Mouse (Mus musculus): Measurements from ENCODE around the gene Esyt1. TPM values are rescaled to one million over a fixed set of nuclear protein-coding genes. Genes with fewer than 3 reads are reported as not detected.
"Not testable (repeated sequence)": the region's sequence is repeated elsewhere in the genome, so short reads cannot be mapped to it uniquely, and the experiment has no call there.

Gene Esyt1
- polyA plus RNA-seq, 1 experiment from 2014 or later = 14.2 TPM

DNA sequence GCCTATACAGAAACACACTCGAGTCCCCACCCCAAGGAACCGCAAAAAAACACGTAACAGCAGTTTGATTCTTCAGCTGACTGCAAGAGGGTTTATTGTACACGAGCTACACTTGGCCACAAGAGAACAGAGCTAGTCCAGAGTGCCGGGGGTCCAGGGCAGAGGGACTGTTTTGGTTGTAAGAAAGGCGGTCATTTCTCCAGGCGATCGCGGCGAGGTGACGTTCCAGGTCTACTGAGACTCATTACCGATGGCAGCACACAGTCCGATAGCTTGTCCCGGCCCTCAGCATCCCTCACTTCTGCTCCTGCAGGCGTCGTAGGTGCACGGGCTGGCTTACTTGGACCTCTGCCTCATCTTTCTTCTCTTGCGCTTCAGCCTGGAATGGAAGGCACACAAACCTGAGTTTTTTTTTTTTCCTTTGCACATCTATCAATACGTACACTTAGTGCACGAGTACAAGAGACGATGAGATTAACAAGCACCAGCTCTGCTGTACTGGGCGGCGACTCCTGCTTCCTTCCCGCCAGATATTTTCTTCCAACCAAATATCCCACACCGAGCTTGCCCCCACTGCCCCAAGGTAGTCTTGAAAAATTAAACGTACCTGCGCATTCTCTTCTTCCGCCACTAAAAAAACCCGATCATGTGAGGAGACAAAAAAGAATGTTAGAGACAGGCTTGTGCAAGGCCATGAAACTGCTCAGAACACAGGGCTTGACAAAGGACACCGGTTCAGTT is 22.6 kb upstream of the Esyt1 start:
- 0% methylated on average over 26 of the region's 30 CpGs for WGBS
- H3K27me3 ChIP-seq; H3K9me3 ChIP-seq; ATAC-seq (ENCODE audit: low FRiP score, low read depth): not testable (repeated sequence)
- H3K9ac ChIP-seq = peak overlapping the region; percentile 65
- peak overlapping the region; percentile 97 for H3K27ac ChIP-seq (replicated peaks)
- H3K4me1 ChIP-seq (replicated peaks) = peaks cover 17% of the 10 kb centered on the region
- H3K4me3 ChIP-seq = peak overlapping the region; percentile 64
- H3K4me2 ChIP-seq = peak overlapping the region; percentile 89
- peaks cover 23% of the 10 kb centered on the region for H3K36me3 ChIP-seq

DNA sequence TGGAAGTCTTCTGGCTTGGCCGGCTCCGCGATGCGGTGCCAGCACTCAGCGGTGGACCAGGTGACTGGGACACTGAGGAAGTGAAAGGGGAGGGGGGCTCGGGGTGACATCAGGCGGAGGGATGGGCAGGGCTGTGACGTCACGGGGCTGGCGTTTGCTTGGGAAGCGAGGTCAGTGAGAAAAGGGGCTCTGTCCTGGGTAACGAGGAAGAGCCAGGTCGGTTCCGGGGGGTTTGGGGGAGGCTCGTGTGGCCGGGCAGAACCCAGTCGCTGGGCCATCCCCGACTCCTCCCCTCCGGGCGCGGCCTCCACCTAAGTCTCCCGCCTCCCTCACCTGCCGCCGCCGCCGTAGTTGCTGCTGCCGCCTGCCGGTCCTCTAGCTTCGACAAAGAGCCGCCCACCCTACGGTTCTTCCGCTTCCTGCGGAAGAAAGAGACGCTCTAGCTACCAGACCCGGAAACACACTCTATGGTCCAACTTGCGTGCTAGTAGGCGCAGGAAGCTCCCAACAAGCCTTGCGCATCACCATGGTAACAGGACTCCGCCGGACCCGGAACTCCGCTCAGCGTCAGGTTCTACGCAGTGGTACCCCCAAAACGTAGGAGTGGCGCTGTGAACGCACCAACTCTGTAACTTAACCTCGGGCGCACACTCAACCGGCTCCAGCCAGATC is 21.8 kb upstream of the Esyt1 start, which contains the start of gene Zc3h10:
Zc3h10 (minus strand) TSS at position 414 of the 672 bp plus-strand sequence.
- peak within 1 kb of the TSS; percentile 97 for H3K27ac ChIP-seq (replicated peaks)
- ATAC-seq (ENCODE audit: low FRiP score, low read depth) = peak; percentile 88

DNA sequence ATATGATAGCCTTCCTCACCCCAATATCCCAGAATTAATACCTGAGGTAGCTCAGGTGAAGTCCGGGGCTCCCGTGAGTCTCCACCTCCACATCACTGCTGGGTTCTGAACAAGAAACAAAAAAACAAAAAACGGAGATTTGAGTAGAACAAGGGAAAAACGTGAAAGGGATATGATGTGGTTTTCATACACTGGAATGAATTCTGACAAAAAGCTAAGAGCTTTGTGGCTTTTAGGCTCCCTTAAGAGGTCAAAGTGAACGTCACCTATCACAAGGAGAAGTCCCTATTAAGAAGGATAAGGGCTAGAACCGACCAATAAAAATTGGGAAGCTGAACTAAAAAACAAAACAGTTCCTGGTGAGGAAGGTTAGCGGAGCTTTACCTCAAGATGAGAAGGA is 21.1 kb upstream of the Esyt1 start:
- ATAC-seq (ENCODE audit: low FRiP score, low read depth) = no peak
- Histone ChIP-seq H3K27ac (replicated peaks) (peak overlapping the region; percentile 97), H3K9me3 (no peaks in the 10 kb centered on the region), H3K4me3 (peak overlapping the region; percentile 64), H3K36me3 (peaks cover 35% of the 10 kb centered on the region), H3K27me3 (no peaks in the 10 kb centered on the region), H3K4me1 (replicated peaks) (peaks cover 17% of the 10 kb centered on the region), H3K9ac (peak overlapping the region; percentile 61), H3K4me2 (peak overlapping the region; percentile 89)
- 21% methylated on average over 7 of the region's 7 CpGs for WGBS

More for the DNA sequence above, 21.8 kb upstream of the Esyt1 start, which contains the start of gene Zc3h10:
- peak within 1 kb of the TSS; percentile 64 for H3K4me3 ChIP-seq
- WGBS = under 1% methylated on average over 49 of the region's 50 CpGs
- H3K9ac ChIP-seq = peak within 1 kb of the TSS; percentile 65
- H3K36me3 ChIP-seq = peaks cover 29% of the 10 kb centered on the region
- peak within 1 kb of the TSS; percentile 89 for H3K4me2 ChIP-seq
- H3K4me1 ChIP-seq (replicated peaks) = peaks cover 17% of the 10 kb centered on the region
- H3K9me3 ChIP-seq = no peaks in the 10 kb centered on the region
- H3K27me3 ChIP-seq = no peaks in the 10 kb centered on the region

DNA sequence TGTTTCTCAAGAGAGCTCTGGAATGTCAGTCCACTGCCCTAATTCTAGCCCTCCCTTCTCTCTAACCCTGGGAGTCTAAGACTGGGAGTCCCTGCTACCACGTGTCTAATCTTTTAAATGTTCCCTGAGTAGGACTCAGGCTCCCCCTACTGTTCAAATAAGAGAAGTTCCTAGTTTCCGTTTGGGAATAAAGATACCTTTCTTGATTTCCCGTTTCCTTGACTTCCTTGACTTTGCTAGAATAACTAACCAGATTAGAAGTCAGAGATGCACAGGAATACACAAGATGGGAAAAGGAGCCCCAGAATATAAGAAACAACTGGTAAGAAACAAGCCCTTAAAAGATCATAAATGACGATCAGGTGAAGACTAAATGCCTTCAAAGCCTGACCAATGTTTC is 20.7 kb upstream of the Esyt1 start:
- Histone ChIP-seq H3K27ac (replicated peaks) (peak overlapping the region; percentile 97), H3K4me2 (peak overlapping the region; percentile 89), H3K4me1 (replicated peaks) (peaks cover 17% of the 10 kb centered on the region), H3K9me3 (no peaks in the 10 kb centered on the region), H3K36me3 (peaks cover 35% of the 10 kb centered on the region), H3K27me3 (no peaks in the 10 kb centered on the region), H3K9ac (peak overlapping the region; percentile 61), H3K4me3 (peak overlapping the region; percentile 64)
- 12% methylated on average over 4 of the region's 4 CpGs for WGBS
- no peak for ATAC-seq (ENCODE audit: low FRiP score, low read depth)

DNA sequence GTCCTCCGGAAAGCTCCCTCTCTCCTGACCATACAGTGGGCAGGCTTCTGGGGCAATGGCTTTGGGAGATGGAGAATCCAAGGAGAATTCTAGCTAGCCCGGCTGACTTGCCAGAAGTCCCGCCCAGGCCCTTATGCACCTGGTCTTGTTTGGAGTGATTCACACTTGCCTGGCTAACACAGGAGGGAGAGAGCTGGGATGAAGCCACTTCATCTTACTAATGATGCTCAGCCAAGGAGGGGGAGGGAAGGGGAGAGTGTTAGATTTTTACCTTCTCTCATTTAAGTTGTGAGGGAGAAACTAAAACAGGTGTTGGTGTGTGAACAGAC is 19.9 kb upstream of the Esyt1 start:
- H3K4me1 ChIP-seq (replicated peaks) = peaks cover 17% of the 10 kb centered on the region
- 87% methylated on average over 3 of the region's 3 CpGs for WGBS
- no peaks in the 10 kb centered on the region for H3K27me3 ChIP-seq
- H3K9me3 ChIP-seq = no peaks in the 10 kb centered on the region
- H3K4me2 ChIP-seq = no peak overlapping the region
- no peak for ATAC-seq (ENCODE audit: low FRiP score, low read depth)
- no peak overlapping the region for H3K4me3 ChIP-seq
- no peak overlapping the region for H3K9ac ChIP-seq
- H3K36me3 ChIP-seq = peaks cover 39% of the 10 kb centered on the region
- H3K27ac ChIP-seq (replicated peaks) = no peak overlapping the region

DNA sequence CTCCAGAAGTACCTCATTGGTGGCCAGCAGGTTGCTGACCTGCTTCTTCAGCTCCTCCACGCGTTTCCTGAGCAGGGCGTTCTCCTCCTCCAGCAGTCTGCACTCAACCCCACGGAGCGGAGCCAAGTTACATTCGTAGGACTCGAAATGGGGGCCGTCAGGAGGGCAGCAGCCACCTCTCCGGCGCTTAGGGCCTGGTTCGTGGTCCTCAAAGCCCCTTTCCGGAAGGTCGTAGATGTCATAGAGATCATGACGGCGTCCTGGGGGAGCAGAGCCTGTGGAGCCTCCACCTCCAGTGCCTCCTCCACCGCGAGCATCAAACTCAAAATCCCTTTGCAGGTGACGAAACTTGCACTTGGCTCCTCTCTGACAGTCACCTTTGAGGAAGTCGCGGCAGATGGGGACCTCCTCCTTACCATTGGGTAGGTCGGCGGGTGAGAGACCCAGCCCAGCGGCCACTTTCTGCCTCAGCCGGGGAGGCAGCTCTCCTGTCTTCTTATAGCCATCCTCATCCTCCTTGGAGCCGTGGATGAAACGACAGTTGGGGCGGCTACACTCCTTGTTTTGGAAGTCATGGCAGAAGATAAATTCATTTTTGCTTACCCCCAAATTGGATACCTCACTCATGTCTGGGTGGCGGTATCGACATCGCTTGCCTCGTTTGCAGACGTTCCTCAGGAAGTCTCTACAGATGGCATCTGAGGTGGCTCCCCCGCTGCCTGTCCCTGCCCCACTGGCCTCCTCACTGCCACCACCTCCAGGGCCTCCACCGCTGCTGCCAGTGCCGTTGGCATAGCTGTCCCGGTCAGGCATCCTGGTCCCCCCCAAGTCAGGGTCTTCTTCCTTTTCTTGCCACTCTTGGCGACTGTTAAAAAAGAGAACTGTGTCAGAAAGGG is 19.3 kb upstream of the Esyt1 start:
- 93% methylated on average over 37 of the region's 37 CpGs for WGBS
- H3K4me3 ChIP-seq = no peak overlapping the region
- H3K27ac ChIP-seq (replicated peaks) = no peak overlapping the region
- H3K4me1 ChIP-seq (replicated peaks) = peaks cover 17% of the 10 kb centered on the region
- ATAC-seq (ENCODE audit: low FRiP score, low read depth) = no peak
- no peaks in the 10 kb centered on the region for H3K9me3 ChIP-seq
- no peak overlapping the region for H3K9ac ChIP-seq
- peaks cover 39% of the 10 kb centered on the region for H3K36me3 ChIP-seq
- no peak overlapping the region for H3K4me2 ChIP-seq
- no peaks in the 10 kb centered on the region for H3K27me3 ChIP-seq

DNA sequence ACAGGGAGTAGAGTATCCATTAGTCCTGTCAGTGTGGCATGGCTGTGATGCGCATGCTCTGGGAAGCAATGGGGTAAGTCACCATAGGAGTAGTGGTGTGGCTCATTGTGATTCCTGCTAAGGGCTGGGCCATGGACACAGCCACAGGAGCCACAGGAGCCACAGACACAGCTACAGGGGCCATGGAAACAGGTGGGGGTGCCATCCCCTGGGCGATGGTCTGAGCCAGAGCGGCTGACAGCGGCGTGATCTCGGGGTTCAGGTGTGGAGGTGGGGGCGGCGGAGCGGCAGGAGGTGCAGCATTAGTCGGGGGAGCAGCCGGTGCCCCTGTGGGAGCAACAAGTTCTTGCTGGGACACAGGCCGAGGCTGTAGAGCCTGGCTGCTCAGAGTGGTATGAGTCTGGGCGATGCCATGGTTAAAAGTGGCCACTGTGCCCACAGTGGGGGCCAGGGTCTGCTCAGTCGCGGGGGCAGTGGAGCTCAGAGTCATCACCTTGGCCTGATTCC is 18.5 kb upstream of the Esyt1 start:
- H3K27ac ChIP-seq (replicated peaks) = no peak overlapping the region
- no peak overlapping the region for H3K4me2 ChIP-seq
- no peaks in the 10 kb centered on the region for H3K9me3 ChIP-seq
- H3K9ac ChIP-seq = no peak overlapping the region
- 97% methylated on average over 15 of the region's 15 CpGs for WGBS
- H3K36me3 ChIP-seq = peaks cover 39% of the 10 kb centered on the region
- no peaks in the 10 kb centered on the region for H3K27me3 ChIP-seq
- H3K4me3 ChIP-seq = no peak overlapping the region
- ATAC-seq (ENCODE audit: low FRiP score, low read depth) = no peak
- peaks cover 17% of the 10 kb centered on the region for H3K4me1 ChIP-seq (replicated peaks)

DNA sequence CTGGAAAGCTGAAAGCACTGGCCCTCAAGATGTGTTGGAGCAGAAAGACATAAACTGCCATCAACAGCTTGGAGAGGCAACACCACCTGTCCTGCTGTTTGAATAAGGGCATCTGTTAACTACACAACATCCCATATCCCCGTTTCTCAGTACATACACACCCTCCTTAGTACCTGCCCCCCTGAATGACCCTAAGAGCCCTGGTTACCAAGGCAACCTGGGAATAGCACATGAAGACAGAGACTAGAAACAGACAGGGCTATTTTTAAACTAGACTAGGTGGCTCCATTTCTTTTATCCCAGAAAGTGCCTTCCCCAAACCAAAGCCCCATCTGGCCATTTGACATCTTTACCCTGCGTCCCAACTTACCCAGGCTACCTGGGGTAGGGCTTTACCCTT is 17.4 kb upstream of the Esyt1 start:
- peaks cover 39% of the 10 kb centered on the region for H3K36me3 ChIP-seq
- no peaks in the 10 kb centered on the region for H3K9me3 ChIP-seq
- H3K27ac ChIP-seq (replicated peaks) = no peak overlapping the region
- WGBS = 73% methylated on average over 2 of the region's 2 CpGs
- ATAC-seq (ENCODE audit: low FRiP score, low read depth) = no peak
- no peak overlapping the region for H3K4me3 ChIP-seq
- H3K4me1 ChIP-seq (replicated peaks) = peaks cover 17% of the 10 kb centered on the region
- no peaks in the 10 kb centered on the region for H3K27me3 ChIP-seq
- no peak overlapping the region for H3K9ac ChIP-seq
- H3K4me2 ChIP-seq = no peak overlapping the region

DNA sequence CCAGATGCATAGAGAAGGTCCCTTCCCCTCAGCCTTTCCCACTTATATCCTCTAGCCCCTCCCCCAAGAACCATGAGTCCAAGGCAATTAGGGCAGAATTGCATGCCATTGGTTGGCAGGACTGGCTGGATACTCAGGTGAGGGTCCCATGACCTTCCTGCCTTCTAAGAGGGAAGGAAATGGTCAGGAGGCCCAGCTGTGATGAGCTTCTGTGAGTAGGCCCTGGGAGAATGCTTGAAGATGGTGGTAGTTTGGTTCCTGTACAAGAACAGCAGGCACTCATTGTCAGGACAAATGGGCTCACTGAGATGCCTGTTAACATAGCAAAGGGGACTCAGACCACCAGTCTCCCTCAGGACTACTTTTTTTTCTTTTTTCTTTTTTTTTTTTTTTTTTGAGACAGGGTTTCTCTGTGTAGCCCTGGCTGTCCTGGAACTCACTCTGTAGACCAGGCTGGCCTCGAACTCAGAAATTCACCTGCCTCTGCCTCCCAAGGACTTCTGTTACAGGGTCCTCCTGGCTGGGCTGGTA is 12.7 kb upstream of the Esyt1 start:
- Histone ChIP-seq H3K4me3 (no peak overlapping the region), H3K27me3 (no peaks in the 10 kb centered on the region)
- WGBS = 100% methylated on average over 1 of the region's 1 CpGs

DNA sequence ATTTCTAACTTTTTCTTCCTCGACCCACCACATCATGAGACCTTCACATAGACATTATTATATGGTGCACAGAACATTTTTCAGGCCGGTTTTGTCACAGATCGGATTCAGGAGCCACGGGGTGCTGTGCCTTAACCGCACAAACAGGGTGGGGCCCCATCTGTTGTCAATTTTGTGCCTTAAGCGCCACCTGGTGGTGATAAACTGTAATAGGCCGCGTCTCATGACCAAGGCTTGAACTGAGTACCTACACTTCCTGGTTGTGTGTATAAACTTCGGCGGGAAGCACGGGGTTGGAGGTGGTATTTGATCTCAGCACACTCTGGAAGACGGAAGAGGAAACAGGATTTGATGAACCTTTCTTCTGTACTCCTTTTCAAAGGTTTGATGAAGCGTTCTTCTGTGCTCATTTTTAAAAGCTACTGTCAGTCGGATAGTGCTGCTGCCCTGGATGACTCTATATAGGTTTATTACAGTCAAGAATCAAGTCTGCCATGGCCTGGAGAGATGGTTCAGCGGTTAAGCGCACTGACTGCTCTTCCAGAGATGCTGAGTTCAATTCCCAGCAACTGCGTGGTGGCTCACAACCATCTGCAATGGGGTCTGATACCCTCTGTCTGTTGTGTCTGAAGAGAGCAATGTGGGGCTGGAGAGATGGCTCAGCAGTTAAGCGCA is 10.7 kb upstream of the Esyt1 start:
- H3K27ac ChIP-seq (replicated peaks) = 0 out of 2 replicates have a peak overlapping the region, but pooled peaks have one; percentile 11
- peaks cover 4% of the 10 kb centered on the region; the same call in 1 of the 2 replicates for H3K36me3 ChIP-seq
- no peaks in the 10 kb centered on the region for H3K27me3 ChIP-seq
- ATAC-seq (ENCODE audit: low FRiP score, low read depth) = peak; percentile 82
- no peak overlapping the region for H3K9ac ChIP-seq
- H3K4me3 ChIP-seq = peak overlapping the region; percentile 20
- H3K4me2 ChIP-seq = peak overlapping the region; percentile 51
- 18% methylated on average over 18 of the region's 18 CpGs for WGBS
- no peaks in the 10 kb centered on the region; the same call in 1 of the 2 replicates for H3K4me1 ChIP-seq (replicated peaks)
- no peaks in the 10 kb centered on the region for H3K9me3 ChIP-seq

More for the DNA sequence above, 12.7 kb upstream of the Esyt1 start:
- peaks cover 17% of the 10 kb centered on the region; the same call in 1 of the 2 replicates for H3K36me3 ChIP-seq
- ATAC-seq (ENCODE audit: low FRiP score, low read depth) = no peak
- H3K9me3 ChIP-seq = no peaks in the 10 kb centered on the region
- H3K27ac ChIP-seq (replicated peaks) = no peak overlapping the region
- no peaks in the 10 kb centered on the region; the same call in 1 of the 2 replicates for H3K4me1 ChIP-seq (replicated peaks)
- H3K4me2 ChIP-seq = no peak overlapping the region
- no peak overlapping the region for H3K9ac ChIP-seq

Measured in hindbrain, embryonic 15.5 days (tissue).